Mouse (Mus musculus) heart, embryonic 11.5 days (tissue): ENCODE measurements at regions not wholly inside any gene's neighbourhood (a gene's known extent, or its start where the extent isn't known, plus 50 kb on each side); places are given as distances from the start of the nearest gene placed in this dataset. TPM values are rescaled to one million over a fixed set of nuclear protein-coding genes. Genes with fewer than 3 reads are reported as not detected.

Experiments
- ATAC-seq: fragments of 200-750 bp; cut with Nextera tagmentation; replicated peaks from 2 replicates; pipeline ENCODE4 v1.8.0; 2017; ENCODE audit warnings: moderate library complexity; ENCODE audit not compliant: insufficient number of reproducible peaks, low FRiP score, low TSS enrichment
- H3K27ac ChIP-seq: fragments of 300-500 bp; sonication (generic); 2 replicates; pipeline ENCODE4 v1.5.1; 2014; ENCODE audit warnings: mild to moderate bottlenecking, low read depth, low read length
- H3K27me3 ChIP-seq: fragments of 300-500 bp; sonication (generic); 2 replicates; pipeline ENCODE4 v1.6.1; 2014; ENCODE audit warnings: mild to moderate bottlenecking, low read length, mixed read lengths; ENCODE audit not compliant: control insufficient read depth, insufficient read depth
- H3K36me3 ChIP-seq: fragments of 300-500 bp; sonication (generic); 2 replicates; pipeline ENCODE4 v1.6.1; 2014; ENCODE audit warnings: mild to moderate bottlenecking, low read length, moderate library complexity, mixed read lengths; ENCODE audit not compliant: control insufficient read depth, insufficient read depth
- H3K4me1 ChIP-seq: fragments of 300-500 bp; sonication (generic); 2 replicates; pipeline ENCODE4 v1.6.1; 2014; ENCODE audit warnings: low read length; ENCODE audit not compliant: control insufficient read depth, insufficient read depth
- H3K4me2 ChIP-seq: fragments of 300-500 bp; sonication (generic); 2 replicates; pipeline ENCODE4 v1.6.1; 2014; ENCODE audit warnings: mild to moderate bottlenecking, moderate library complexity
- H3K4me3 ChIP-seq: fragments of 300-500 bp; sonication (generic); 2 replicates; pipeline ENCODE4 v1.5.1; 2014; ENCODE audit warnings: low read depth, low read length
- H3K9ac ChIP-seq: fragments of 300-500 bp; sonication (generic); 2 replicates; pipeline ENCODE4 v1.6.1; 2014; ENCODE audit warnings: mild to moderate bottlenecking, low read depth, low read length, moderate library complexity
- H3K9me3 ChIP-seq: fragments of 300-500 bp; sonication (generic); replicated peaks from 2 replicates; pipeline ENCODE4 v1.6.1; 2016; ENCODE audit warnings: low read length; ENCODE audit not compliant: control insufficient read depth
- WGBS: fragments of 180-500 bp; shearing (Covaris S2); extraction: QIAGEN DNeasy Blood & Tissue Kit; methylation state at CpG from one replicate; pipeline ENCODE4 v1.1.7; 2014; ENCODE audit not compliant: insufficient replicate concordance; 5-methylcytosine and 5-hydroxymethylcytosine counted together
- microRNA-seq: library from miRNA; unstranded; fragments of <30 nt; microRNA quantifications from one replicate; pipeline ENCODE4, GENCODE M21; 2016; ENCODE audit warnings: borderline number of aligned reads

DNA sequence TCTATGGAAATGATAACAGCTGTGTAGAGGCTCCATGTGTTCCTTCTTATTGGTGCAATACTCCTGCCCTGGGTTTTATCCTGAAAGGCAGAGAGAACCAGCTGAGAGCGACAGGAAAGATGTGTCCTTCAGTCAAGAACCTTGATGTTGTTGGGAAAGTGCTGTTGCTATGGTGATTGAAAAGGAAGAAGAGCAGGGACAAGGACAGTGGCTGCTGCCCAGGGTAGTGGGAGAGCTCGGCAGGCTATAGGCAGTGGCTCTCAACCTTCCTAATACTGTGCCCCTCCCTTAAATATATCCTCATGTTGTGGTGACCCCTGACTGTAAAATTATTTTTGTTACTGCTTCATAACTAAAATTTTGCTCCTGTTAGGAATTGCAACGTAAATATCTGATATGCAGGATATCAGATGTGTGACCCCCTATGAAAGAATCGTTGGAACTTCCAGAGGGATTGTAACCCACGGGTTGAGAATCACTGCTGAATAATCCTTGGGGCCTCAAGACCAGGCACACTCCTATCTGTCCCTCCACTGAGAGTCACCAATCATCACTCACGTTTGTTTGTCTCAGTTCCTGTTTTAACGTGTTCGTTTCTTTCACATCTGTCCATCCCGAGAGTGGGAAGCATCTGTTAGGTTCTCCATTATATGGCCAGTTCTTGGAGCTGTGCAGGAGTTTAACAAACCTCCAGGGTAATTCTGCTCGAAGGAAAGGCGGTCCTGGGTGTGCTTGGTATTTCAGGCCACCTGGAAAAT lies 68.9 kb upstream of the Smim23 start:
- Histone ChIP-seq H3K9me3 (no peaks in the 10 kb centered on the region), H3K9ac (no peak overlapping the region), H3K4me2 (no peak overlapping the region), H3K27ac (no peak overlapping the region), H3K27me3 (peaks cover 19% of the 10 kb centered on the region), H3K4me1 (no peaks in the 10 kb centered on the region), H3K4me3 (no peak overlapping the region), H3K36me3 (no peaks in the 10 kb centered on the region)
- 58% methylated on average over 11 of the region's 11 CpGs for WGBS
- no peak for ATAC-seq

DNA sequence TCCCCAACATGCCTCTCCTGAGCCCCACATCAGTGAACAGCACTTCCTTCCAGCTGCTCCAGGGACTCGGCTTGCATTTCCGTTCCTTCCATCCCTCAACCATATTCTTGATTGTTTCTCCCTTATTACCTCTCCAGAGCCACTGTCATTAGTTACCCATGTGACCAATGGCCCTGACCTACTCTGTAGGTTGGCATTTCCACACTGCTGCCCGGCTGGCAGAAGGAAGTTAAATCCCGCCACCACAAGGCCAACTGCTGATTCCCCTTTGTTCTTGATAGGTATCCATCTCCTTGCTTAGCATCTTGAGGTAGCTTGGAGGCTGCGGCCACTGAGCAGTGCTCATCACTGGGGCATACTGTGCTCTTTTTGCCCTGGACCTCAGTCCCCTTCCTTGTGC lies 68.1 kb upstream of the Smim23 start:
- Histone ChIP-seq H3K4me1 (no peaks in the 10 kb centered on the region), H3K9ac (no peak overlapping the region), H3K36me3 (no peaks in the 10 kb centered on the region), H3K4me2 (no peak overlapping the region), H3K9me3 (no peaks in the 10 kb centered on the region), H3K27me3 (peaks cover 22% of the 10 kb centered on the region), H3K4me3 (no peak overlapping the region), H3K27ac (no peak overlapping the region)
- ATAC-seq, result no peak
- WGBS, result 85% methylated on average over 5 of the region's 5 CpGs

DNA sequence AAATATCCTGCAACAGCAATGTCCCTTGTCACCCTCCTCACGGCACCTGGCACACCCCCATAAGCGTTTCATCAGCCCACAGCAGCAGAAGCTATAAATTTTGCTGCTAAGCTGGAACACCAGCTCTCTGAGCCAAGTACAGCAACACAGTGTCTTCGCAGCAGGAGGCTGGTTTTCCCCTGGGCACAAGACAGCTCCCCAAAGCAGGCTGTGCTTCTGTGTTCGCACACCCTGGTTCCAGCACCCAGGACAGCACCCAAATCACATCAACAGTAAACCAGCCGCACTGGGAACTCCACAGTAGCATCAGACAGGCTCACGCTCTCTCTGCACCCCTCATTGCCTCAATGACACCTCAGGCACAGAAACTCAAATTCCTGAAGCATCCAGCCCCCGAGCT lies 64.8 kb upstream of the Smim23 start:
- H3K27ac ChIP-seq, result no peak overlapping the region
- WGBS, result 29% methylated on average over 7 of the region's 7 CpGs

GRCm38 (mm10) chr11:32884744-32885143 lies 60.3 kb upstream of the Smim23 start:
- Histone ChIP-seq H3K9ac (no peak overlapping the region), H3K27me3 (peaks cover 9% of the 10 kb centered on the region), H3K4me2 (no peak overlapping the region), H3K4me1 (no peaks in the 10 kb centered on the region), H3K9me3 (no peaks in the 10 kb centered on the region), H3K27ac (no peak overlapping the region), H3K4me3 (no peak overlapping the region), H3K36me3 (no peaks in the 10 kb centered on the region)
- 64% methylated on average over 4 of the region's 4 CpGs for WGBS
- ATAC-seq, result no peak

More for the DNA sequence above, 64.8 kb upstream of the Smim23 start:
- Histone ChIP-seq H3K27me3 (peaks cover 19% of the 10 kb centered on the region), H3K9me3 (no peaks in the 10 kb centered on the region), H3K4me3 (no peak overlapping the region), H3K4me2 (no peak overlapping the region), H3K36me3 (no peaks in the 10 kb centered on the region), H3K9ac (no peak overlapping the region), H3K4me1 (no peaks in the 10 kb centered on the region)
- ATAC-seq, result no peak

DNA sequence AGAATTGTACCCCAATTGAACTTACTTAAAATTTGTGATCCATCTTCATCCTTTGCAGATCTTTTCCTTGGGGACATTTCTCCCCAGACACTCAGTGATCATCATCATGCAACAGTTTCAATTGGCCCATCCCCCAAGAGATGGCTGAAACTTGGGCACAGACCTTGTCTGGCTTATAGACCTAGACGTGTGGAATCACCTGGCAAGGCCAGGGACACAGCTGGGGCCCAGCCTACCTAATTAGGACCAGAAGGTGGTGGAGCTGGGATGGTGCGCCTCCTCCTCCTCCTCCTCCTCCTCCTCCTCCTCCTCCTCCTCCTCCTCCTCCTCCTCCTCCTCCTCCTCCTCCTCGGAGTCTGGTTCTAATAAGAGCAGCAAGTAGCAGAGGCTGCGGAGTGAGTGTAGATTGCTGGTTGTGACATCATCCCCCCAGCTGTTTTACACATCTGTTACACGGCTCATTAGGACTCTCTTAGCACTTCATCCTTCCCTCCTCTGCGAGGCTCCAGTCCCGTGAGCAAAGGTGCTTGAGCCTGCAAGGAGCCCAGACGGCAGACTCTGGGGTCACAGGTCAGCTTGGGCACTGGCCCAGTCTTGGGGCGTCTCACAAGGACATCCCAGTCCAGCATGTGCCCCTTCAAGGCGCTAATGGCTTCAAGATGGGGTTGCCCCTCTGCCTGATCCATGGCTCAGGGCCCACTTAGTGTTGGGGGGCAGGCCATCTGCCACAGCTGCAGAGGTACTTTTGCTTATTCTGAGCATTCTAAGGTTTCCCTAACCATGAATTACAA lies 58.9 kb upstream of the Smim23 start:
- Histone ChIP-seq H3K4me1 (no peaks in the 10 kb centered on the region), H3K9me3 (peaks cover 2% of the 10 kb centered on the region; the same call in 1 of the 2 replicates), H3K4me3 (no peak overlapping the region), H3K27ac (no peak overlapping the region), H3K9ac (no peak overlapping the region), H3K4me2 (no peak overlapping the region), H3K27me3 (peaks cover 4% of the 10 kb centered on the region; the same call in 1 of the 2 replicates), H3K36me3 (no peaks in the 10 kb centered on the region)
- 43% methylated on average over 8 of the region's 10 CpGs for WGBS
- no peak for ATAC-seq

- 86% methylated on average over 3 of the region's 3 CpGs for WGBS
- Histone ChIP-seq H3K4me1 (no peaks in the 10 kb centered on the region), H3K36me3 (no peaks in the 10 kb centered on the region), H3K27me3 (no peaks in the 10 kb centered on the region), H3K9ac (no peak overlapping the region), H3K9me3 (peaks cover 2% of the 10 kb centered on the region; the same call in 1 of the 2 replicates), H3K4me2 (no peak overlapping the region), H3K4me3 (no peak overlapping the region), H3K27ac (no peak overlapping the region)
- no peak for ATAC-seq
Measured at GRCm38 (mm10) chr11:32878967-32879366, 54.6 kb upstream of the Smim23 start.

Small RNA genes in the stretch of these regions (microRNA-seq; reads per million reads assigned to microRNA genes)
- gene Gm26052, result not detected
